Mouse (Mus musculus) stomach, embryonic 14.5 days (tissue): ENCODE data around the gene Chchd3. TPM values are rescaled to one million over a fixed set of nuclear protein-coding genes. Genes with fewer than 3 reads are reported as not detected.

Experiments used
- ATAC-seq: fragments of 200-750 bp; cut with Nextera tagmentation; 2 replicates; pipeline ENCODE4 v1.8.0; 2017; ENCODE audit warnings: low read depth, moderate TSS enrichment; ENCODE audit not compliant: insufficient number of reproducible peaks, insufficient read depth, low FRiP score
- H3K27ac ChIP-seq: fragments of 300-500 bp; sonication (generic); 2 replicates; pipeline ENCODE4 v1.5.1; 2014; ENCODE audit warnings: mild to moderate bottlenecking, low read length, moderate library complexity, mixed read lengths
- H3K27me3 ChIP-seq: fragments of 300-500 bp; sonication (generic); 2 replicates; pipeline ENCODE4 v1.6.1; 2014; ENCODE audit warnings: low read length, control low read depth, mixed read lengths; ENCODE audit not compliant: control insufficient read depth, insufficient read depth
- H3K36me3 ChIP-seq: fragments of 300-500 bp; sonication (generic); 2 replicates; pipeline ENCODE4 v1.6.1; 2014; ENCODE audit warnings: mild to moderate bottlenecking, control low read depth, low read length, moderate library complexity, mixed read lengths; ENCODE audit not compliant: control insufficient read depth, insufficient read depth
- H3K4me1 ChIP-seq: fragments of 300-500 bp; sonication (generic); 2 replicates; pipeline ENCODE4 v1.6.1; 2014; ENCODE audit warnings: low read length, control low read depth, mixed read lengths; ENCODE audit not compliant: control insufficient read depth, insufficient read depth
- H3K4me2 ChIP-seq: fragments of 300-500 bp; sonication (generic); replicated peaks from 2 replicates; pipeline ENCODE4 v1.6.1; 2014; ENCODE audit warnings: low read depth, low read length, control low read depth
- H3K4me3 ChIP-seq: fragments of 300-500 bp; sonication (generic); 2 replicates; pipeline ENCODE4 v1.5.1; 2014; ENCODE audit warnings: low read depth, low read length, control low read depth
- H3K9ac ChIP-seq: fragments of 300-500 bp; sonication (generic); replicated peaks from 2 replicates; pipeline ENCODE4 v1.6.1; 2014; ENCODE audit warnings: low read depth, mild to moderate bottlenecking, control low read depth, low read length, moderate library complexity, mixed read lengths
- H3K9me3 ChIP-seq: fragments of 300-500 bp; sonication (generic); 2 replicates; pipeline ENCODE4 v1.6.1; 2016; ENCODE audit warnings: low read depth, low read length, control low read depth; ENCODE audit not compliant: control insufficient read depth
- WGBS: fragments of 180-500 bp; shearing (Covaris S2); extraction: QIAGEN DNeasy Blood & Tissue Kit; methylation state at CpG from one replicate; pipeline ENCODE4 v1.1.7; 2014; 5-methylcytosine and 5-hydroxymethylcytosine counted together
- polyA plus RNA-seq: library from polyadenylated mRNA; unstranded; fragments of >200 nt; fragmentation: Nextera tagmentation; extraction: Ambion mirVana; gene quantifications from 2 replicates; pipeline ENCODE4 v1.2.1, GENCODE M21; 2014

The Chchd3 gene
- polyA plus RNA-seq, 1 experiment from 2014 or later = 96.4 TPM

DNA sequence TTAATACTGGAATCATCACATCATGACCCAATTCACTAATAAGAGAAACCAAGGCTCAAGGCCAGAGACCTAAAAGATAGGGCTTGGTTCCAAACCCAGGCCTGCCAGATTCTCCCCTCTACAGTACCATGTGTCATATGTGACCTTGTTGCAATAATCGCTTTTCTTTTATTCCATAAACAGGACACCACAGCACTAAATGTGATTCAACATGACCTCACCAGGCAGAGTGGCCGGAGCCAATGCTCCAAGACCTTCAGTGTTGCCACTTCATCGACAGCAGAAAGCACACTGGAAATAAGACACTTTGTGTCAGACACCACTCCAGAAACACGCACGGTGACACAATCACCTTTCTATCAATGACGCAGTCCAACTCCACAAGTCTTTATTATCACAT lies 258.3 kb downstream of the Chchd3 start:
- Histone ChIP-seq H3K4me2 (no peak overlapping the region), H3K36me3 (no peaks in the 10 kb centered on the region), H3K27ac (no peak overlapping the region), H3K27me3 (no peaks in the 10 kb centered on the region), H3K4me1 (no peaks in the 10 kb centered on the region), H3K4me3 (no peak overlapping the region), H3K9ac (no peak overlapping the region), H3K9me3 (no peaks in the 10 kb centered on the region)
- no peak for ATAC-seq
- 94% methylated on average over 6 of the region's 6 CpGs for WGBS

DNA sequence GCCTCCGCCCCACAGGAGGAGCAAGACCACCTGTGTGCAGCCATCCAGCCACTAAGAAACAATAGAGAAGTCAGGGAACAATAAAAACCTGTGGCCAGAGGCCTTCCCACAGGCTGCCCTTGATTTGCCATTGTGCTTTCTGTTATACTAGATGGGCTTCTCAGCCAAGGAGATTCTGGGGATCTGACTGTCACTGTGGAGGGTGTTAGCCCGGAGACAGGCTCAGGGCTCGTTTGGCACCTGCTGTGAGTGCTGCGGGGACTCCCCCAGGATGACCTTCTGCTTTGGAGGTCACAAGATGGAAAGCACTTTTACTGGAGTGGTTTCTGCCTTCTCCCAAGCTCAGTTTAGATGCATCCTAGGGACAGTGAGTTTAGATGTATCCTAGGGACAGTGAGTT lies 262.5 kb downstream of the Chchd3 start:
- H3K27ac ChIP-seq = no peak overlapping the region
- H3K9me3 ChIP-seq = no peaks in the 10 kb centered on the region; the same call in 1 of the 2 replicates
- no peak for ATAC-seq
- no peaks in the 10 kb centered on the region for H3K36me3 ChIP-seq
- no peaks in the 10 kb centered on the region for H3K27me3 ChIP-seq
- 37% methylated on average over 4 of the region's 4 CpGs for whole genome bisulfite sequencing
- no peaks in the 10 kb centered on the region for H3K4me1 ChIP-seq
- H3K9ac ChIP-seq = no peak overlapping the region
- H3K4me3 ChIP-seq = no peak overlapping the region
- H3K4me2 ChIP-seq = no peak overlapping the region

DNA sequence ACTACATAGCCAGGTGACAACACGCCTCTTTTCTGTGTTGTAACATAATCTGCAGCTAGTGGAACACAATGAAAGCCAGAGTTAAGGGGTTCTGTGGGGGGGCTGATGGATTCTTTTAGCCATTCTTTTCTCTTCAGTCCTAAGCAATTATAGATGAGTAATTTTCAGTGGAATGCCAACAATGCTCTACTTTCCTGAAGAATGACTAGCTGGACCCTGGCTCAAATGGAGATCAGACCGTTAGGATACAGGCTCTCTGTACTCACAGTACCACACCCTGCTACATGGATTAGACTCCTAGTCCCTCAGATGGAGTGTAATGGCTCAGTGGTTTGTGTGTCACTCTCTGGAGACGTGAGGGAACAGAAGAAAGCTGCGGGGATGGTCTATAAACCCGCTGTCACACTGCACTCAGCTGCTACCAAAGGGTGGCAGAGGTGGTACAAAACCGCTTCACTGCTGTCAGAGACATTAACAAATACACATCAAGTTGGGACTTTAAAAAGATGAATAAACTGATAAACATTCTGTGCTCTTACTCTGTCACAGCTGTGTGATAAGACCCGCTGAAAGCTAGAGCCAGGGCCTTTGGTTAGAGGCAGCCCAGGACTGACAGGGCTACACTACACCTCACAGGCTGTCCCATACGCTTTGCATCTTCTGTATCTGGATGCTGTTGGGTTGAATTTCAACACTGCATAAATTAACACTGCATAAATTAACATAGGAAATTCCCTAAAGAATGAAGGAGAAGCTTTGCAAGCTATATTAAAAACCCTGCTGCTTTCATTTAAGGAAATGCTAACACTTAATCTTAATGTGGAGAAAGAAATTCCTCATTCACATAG lies 264.2 kb downstream of the Chchd3 start:
- 46% methylated on average over 8 of the region's 8 CpGs for WGBS
- no peak overlapping the region for H3K9ac ChIP-seq
- H3K4me3 ChIP-seq = no peak overlapping the region
- H3K27me3 ChIP-seq = no peaks in the 10 kb centered on the region
- H3K4me2 ChIP-seq = no peak overlapping the region
- no peak overlapping the region for H3K27ac ChIP-seq
- H3K4me1 ChIP-seq = no peaks in the 10 kb centered on the region
- H3K36me3 ChIP-seq = no peaks in the 10 kb centered on the region
- ATAC-seq = no peak
- no peaks in the 10 kb centered on the region; the same call in 1 of the 2 replicates for H3K9me3 ChIP-seq

DNA sequence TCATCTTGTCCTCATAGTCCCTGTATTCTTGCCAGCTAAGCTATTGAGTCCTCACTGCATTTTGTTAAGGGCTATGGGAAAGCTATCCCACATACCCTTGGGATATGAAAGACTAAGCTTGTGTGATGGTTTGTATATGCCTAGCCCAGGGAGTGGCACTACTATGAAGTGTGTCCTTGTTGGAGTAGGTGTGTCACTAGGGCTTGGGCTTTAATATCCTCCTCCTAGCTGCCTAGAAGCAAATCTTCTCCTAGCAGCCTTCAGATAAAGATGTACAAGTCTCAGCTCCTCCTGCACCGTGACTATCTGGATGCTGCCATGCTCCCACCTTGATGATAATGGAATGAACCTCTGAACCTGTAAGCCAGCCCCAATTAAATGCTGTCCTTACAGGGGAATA lies 266.5 kb downstream of the Chchd3 start:
- Histone ChIP-seq H3K4me3 (no peak overlapping the region), H3K9me3 (no peaks in the 10 kb centered on the region; the same call in 1 of the 2 replicates), H3K27ac (no peak overlapping the region), H3K4me2 (no peak overlapping the region), H3K4me1 (no peaks in the 10 kb centered on the region), H3K9ac (no peak overlapping the region), H3K27me3 (no peaks in the 10 kb centered on the region), H3K36me3 (no peaks in the 10 kb centered on the region)
- 92% methylated on average over 1 of the region's 1 CpGs for WGBS
- ATAC-seq = no peak

DNA sequence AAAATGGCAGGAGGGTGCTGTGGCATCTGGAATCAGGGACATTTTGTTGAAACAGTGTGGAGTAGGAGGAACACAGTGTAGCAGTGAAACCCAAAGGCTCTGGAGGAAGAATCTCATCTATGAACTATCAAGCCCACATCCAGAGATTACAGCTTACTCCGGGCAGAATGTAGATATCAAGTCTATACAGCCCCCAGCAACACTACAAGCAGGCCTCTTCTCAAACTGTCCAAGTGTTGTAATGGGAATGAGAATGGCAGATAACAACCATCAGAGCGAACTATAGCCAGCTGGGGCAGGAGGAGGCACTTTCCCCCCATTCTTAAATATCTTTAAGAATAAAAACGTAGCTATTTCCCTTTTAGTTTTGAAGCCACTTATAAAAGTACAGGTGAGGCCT lies 266.9 kb downstream of the Chchd3 start:
- Histone ChIP-seq H3K36me3 (no peaks in the 10 kb centered on the region), H3K4me3 (no peak overlapping the region), H3K9ac (no peak overlapping the region), H3K4me1 (no peaks in the 10 kb centered on the region), H3K9me3 (no peaks in the 10 kb centered on the region; the same call in 1 of the 2 replicates), H3K4me2 (no peak overlapping the region), H3K27me3 (no peaks in the 10 kb centered on the region), H3K27ac (no peak overlapping the region)
- ATAC-seq = no peak
- 95% methylated on average over 3 of the region's 3 CpGs for WGBS

DNA sequence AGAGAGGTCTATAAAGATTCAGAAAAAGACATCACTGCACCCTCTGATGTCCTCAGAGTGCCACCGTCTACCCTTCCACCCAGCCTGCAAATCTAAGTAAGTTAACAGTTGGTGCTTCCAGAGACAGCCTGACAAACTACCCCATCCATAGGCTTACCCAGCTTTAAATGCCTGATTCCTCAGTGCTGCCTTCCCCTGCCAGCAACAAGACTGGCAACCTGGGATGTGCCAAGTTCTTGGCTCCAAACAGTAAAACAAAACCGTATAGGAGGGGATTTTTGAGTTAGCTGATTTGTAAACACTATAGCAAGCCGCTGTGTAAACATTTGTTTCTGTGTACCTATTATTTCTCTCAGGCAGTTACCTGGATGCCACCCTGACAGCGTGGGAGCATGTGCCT lies 269.6 kb downstream of the Chchd3 start:
- Histone ChIP-seq H3K4me1 (no peaks in the 10 kb centered on the region), H3K4me2 (no peak overlapping the region)

DNA sequence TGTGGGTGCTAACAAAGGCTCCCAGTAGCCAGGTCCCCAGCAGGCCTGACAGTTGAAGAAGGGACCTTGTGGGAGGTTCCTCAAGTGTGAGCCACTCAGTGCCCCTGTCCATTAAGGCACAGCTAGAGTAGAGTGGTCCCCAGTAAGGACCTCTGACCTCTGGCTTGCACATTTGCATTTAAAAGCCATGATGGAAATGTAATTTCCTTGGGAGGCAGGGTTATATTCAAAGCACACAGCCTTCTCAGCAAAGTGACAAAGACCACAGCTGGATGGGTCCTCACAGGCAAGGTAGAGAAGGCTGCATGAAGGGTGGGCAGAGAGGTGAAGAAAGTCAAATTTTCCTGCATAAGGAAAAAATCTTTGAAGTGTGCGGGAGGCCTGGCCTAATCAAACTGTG lies 272.7 kb downstream of the Chchd3 start:
- no peak for ATAC-seq
- Histone ChIP-seq H3K4me2 (no peak overlapping the region), H3K27ac (no peak overlapping the region), H3K4me1 (no peaks in the 10 kb centered on the region), H3K4me3 (no peak overlapping the region), H3K9me3 (no peaks in the 10 kb centered on the region), H3K9ac (no peak overlapping the region), H3K36me3 (no peaks in the 10 kb centered on the region), H3K27me3 (no peaks in the 10 kb centered on the region)
- 65% methylated on average over 1 of the region's 1 CpGs for WGBS

More for the DNA sequence above, 269.6 kb downstream of the Chchd3 start:
- Histone ChIP-seq H3K4me3 (no peak overlapping the region), H3K36me3 (no peaks in the 10 kb centered on the region), H3K27ac (no peak overlapping the region), H3K9me3 (no peaks in the 10 kb centered on the region; the same call in 1 of the 2 replicates), H3K9ac (no peak overlapping the region), H3K27me3 (no peaks in the 10 kb centered on the region)
- 78% methylated on average over 4 of the region's 4 CpGs for WGBS
- no peak for ATAC-seq

DNA sequence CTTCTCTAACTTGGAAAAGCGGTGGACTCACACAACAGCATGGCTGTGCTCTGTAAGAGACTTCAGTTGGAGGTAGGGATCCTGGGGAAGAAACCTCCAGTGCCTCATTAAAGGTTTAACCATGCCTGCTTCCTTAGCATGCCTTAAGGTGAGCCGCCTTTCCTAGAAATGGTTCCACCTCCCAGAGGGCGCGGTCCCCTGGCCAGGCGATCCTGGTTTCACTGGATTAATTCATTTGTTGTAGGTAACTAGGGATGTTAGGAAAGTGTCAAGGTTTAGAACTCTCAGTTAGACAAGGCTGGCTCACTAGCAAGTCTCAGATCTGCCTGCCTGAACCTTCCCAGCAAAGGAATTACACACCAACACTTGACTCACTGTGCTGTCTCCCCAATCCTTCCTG lies 273.9 kb downstream of the Chchd3 start:
- Histone ChIP-seq H3K4me1 (no peaks in the 10 kb centered on the region), H3K36me3 (no peaks in the 10 kb centered on the region), H3K27me3 (no peaks in the 10 kb centered on the region), H3K9me3 (no peaks in the 10 kb centered on the region), H3K9ac (no peak overlapping the region), H3K4me3 (no peak overlapping the region), H3K4me2 (no peak overlapping the region), H3K27ac (no peak overlapping the region)
- ATAC-seq = no peak
- 85% methylated on average over 5 of the region's 5 CpGs for WGBS

DNA sequence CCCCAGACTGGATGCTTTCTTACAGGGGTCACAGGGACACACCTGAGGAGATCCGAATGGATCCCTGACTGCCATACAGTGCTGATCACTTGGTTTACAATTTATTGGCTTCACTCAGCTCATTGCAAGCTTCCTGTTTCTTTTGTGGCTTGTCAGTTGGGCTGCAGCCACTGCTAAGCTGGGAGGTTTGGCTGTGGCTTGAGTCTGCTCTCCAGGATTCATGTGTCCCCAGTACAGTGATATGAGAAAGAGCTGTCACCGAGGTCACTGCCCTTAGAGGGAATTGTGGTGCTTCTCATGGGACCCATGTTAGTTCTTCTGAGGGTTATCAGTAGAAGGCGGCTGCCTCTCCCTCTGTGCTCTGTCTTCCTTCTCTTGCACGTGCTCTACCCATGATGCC lies 277.0 kb downstream of the Chchd3 start:
- Histone ChIP-seq H3K9me3 (no peaks in the 10 kb centered on the region), H3K9ac (no peak overlapping the region), H3K27me3 (no peaks in the 10 kb centered on the region), H3K36me3 (no peaks in the 10 kb centered on the region), H3K4me2 (no peak overlapping the region), H3K4me3 (no peak overlapping the region), H3K4me1 (0 out of 2 replicates have a peak, but pooled peaks cover 3% of the 10 kb centered on the region), H3K27ac (no peak overlapping the region)
- WGBS = 84% methylated on average over 4 of the region's 4 CpGs
- no peak for ATAC-seq
